Mouse (Mus musculus) brain, adult 10 weeks (tissue): ENCODE results near the gene Cfap126. TPM values are rescaled to one million over a fixed set of nuclear protein-coding genes. Genes with fewer than 3 reads are reported as not detected.

Experiments
- polyA plus RNA-seq: library from polyadenylated mRNA; stranded (reverse); fragments of 350-450 nt; fragmentation: Illumina TruSeq; extraction: RNeasy Lipid Tissue Mini Kit (QIAGEN cat#74804); gene quantifications from one replicate; pipeline ENCODE4 v1.2.3, GENCODE M21; 2015; ENCODE audit warnings: low read depth, low replicate concordance

Gene Cfap126
- polyA plus RNA-seq: 5.5 TPM

GRCm38 (mm10) chr1:171113873-171114299 lies at the start of gene Cfap126:
Gene Cfap126 (plus strand): TSS chr1:171113918.

GRCm38 (mm10) chr1:171064491-171065242 lies 49.1 kb upstream of the Cfap126 start, which contains the start of gene Fcgr3:
Gene Fcgr3 (minus strand): TSS chr1:171064935.

DNA sequence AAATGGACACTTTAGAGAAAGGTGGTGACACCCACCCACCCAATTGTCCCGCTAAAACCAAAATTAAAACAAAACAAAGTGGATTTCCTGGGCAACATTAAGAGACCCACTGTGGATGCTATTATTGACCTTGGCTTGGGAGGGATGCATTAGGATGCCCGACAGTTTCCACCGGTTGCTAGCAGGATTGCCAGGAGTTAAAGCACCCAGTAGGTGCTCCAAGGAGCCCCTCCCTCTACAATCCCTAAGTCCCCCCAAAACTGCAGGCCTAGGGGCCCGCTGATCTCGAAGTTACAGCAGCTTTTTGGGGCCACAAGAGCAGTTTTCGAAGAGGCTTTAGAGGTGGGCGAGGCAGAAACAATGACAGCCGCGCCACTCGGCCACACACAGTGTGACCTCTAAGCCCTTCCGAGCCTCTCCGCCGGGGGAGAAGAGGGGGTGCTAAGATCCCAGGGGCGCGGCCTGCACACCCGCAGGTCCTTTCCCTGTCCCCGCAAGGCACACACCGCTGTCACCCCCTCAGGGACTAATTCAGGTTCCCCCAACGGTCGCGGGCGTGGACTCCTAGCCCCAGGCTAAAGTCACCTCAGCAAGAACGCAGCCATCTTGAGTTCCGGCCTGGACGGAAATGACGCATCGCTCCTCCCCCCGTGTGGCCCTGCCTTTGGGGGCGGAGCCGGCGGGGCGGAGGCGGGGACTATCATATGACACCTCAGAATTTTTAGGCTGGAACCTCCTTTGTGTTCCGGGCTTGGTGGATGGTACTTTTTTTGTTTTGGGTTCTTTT lies 36.4 kb downstream of the Cfap126 start, which contains the start of the genes Sdhc and Mpz:
Gene Sdhc, minus strand, starts transcription at position 630 of the 787 bp plus-strand sequence.
Gene Mpz, plus strand, starts transcription at position 738 of the 787 bp plus-strand sequence.

Other genes starting within 250 kb of the Cfap126 start
- 30.0 TPM for gene Atf6, start 246.1 kb upstream of the Cfap126 start, polyA plus RNA-seq
- gene Gm26620, start 228.9 kb upstream of the Cfap126 start, polyA plus RNA-seq: not detected
- 26.2 TPM for gene Dusp12, start 228.4 kb upstream of the Cfap126 start, polyA plus RNA-seq
- 0.37 TPM for gene Fcrlb, start 201.0 kb upstream of the Cfap126 start, polyA plus RNA-seq
- gene Fcrla, start 186.3 kb upstream of the Cfap126 start, polyA plus RNA-seq: not detected
- gene Fcgr2b, start 137.4 kb upstream of the Cfap126 start, polyA plus RNA-seq: 5.2 TPM
- 0.74 TPM for gene Fcgr4, start 95.0 kb upstream of the Cfap126 start, polyA plus RNA-seq
- gene Fcgr3, start 49.0 kb upstream of the Cfap126 start, polyA plus RNA-seq: 32.3 TPM
- gene Sdhc, start 36.7 kb downstream of the Cfap126 start, polyA plus RNA-seq: 136 TPM
- not detected for gene Mpz, start 36.8 kb downstream of the Cfap126 start, polyA plus RNA-seq
- 282 TPM for gene Pcp4l1, start 82.3 kb downstream of the Cfap126 start, polyA plus RNA-seq
- 0.48 TPM for gene Nr1i3, start 100.1 kb downstream of the Cfap126 start, polyA plus RNA-seq
- gene Tomm40l, start 108.6 kb downstream of the Cfap126 start, polyA plus RNA-seq: 118 TPM
- gene Apoa2, start 111.1 kb downstream of the Cfap126 start, polyA plus RNA-seq: 6.9 TPM
- gene Fcer1g, start 120.4 kb downstream of the Cfap126 start, polyA plus RNA-seq: 35.4 TPM
- gene Adamts4, start 136.5 kb downstream of the Cfap126 start, polyA plus RNA-seq: 15.3 TPM
- 322 TPM for gene Ndufs2, start 137.5 kb downstream of the Cfap126 start, polyA plus RNA-seq
- 44.0 TPM for gene B4galt3, start 156.4 kb downstream of the Cfap126 start, polyA plus RNA-seq
- gene Ppox, start 167.3 kb downstream of the Cfap126 start, polyA plus RNA-seq: 35.3 TPM
- 47.5 TPM for gene Usp21, start 174.1 kb downstream of the Cfap126 start, polyA plus RNA-seq
- gene Ufc1, start 181.1 kb downstream of the Cfap126 start, polyA plus RNA-seq: 187 TPM
- gene Dedd, start 215.2 kb downstream of the Cfap126 start, polyA plus RNA-seq: 42.7 TPM
- 59.9 TPM for gene Nit1, start 231.7 kb downstream of the Cfap126 start, polyA plus RNA-seq
- 221 TPM for gene Pfdn2, start 231.8 kb downstream of the Cfap126 start, polyA plus RNA-seq
- 5.8 TPM for gene Klhdc9, start 246.9 kb downstream of the Cfap126 start, polyA plus RNA-seq